Mouse (Mus musculus): ENCODE measurements at regions not wholly inside any gene's neighbourhood (a gene's known extent, or its start where the extent isn't known, plus 50 kb on each side); places are given as distances from the start of the nearest gene placed in this dataset.

DNA sequence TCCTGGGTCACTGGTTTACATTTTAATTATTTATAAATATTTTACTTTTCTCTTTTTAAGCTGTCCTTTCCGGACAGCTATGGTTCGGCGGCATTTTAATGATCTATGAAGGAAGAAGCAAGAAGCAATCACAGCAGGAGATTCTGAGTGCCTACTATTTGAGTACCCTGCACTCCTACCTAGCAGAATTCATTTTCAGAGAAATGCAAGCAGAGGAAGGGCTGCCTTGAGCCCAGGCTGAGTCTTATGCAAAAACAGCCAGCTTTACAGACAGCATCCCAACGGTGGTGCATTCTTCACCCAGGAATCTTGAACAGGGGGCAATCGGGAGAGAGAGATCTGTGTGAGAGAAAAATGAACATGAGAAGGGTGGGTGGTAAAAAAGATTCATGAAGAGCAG lies 97.7 kb upstream of the Ankrd1 start:
- TF ChIP-seq CTCF (IDR thresholded peaks at IDR 0.05; ENCODE audit: low read depth), result no peak
- TF ChIP-seq EP300 (IDR thresholded peaks at IDR 0.05; ENCODE audit: low read depth), result no peak

Measured in liver, postnatal 0 days (tissue).